ENCODE assay signal across 8 mouse cellular contexts in the genomic region with DNA sequence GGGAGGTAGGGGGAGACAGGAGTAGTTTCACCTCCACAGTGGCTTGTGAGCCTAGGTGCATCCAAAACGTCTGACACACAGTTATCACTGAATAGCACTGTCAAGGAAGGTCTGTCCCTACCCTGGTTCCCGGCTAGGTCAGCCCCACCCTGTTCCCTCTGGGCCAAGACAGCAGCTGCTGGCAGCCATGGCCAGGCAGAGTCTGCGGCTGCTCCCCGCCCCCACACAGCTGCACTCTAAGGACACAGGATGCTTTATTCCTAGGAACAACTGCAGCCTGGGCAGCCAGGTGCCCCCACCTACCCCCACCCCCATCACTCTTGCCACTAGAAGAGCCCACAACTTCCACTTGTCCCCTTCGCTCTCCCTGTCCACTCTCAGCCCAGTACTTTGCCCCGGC.
DNase-seq lines count a peak whose midpoint lies in the region; ATAC-seq and TF ChIP-seq lines count a peak whose summit lies in the region.

No protein-coding gene starts in this region.

- TF ChIP-seq POLR2A in limb, embryonic 14.5 days (IDR thresholded peaks at IDR 0.05; ENCODE audit: borderline replicate concordance, extremely low read depth, insufficient read depth, insufficient read length) = no peak

- ATAC-seq in limb, embryonic 14.5 days (ENCODE audit: low FRiP score, low read depth) = peak; percentile 56
- no peak; the same call in 1 of the 2 replicates for ATAC-seq in neural tube, embryonic 15.5 days (ENCODE audit: low FRiP score)
- ATAC-seq in monocyte, adult 5-6 weeks (replicated peaks; ENCODE audit: insufficient number of reproducible peaks, low FRiP score, low TSS enrichment, poor library complexity, severe bottlenecking) = no peak

- H3K27me3 ChIP-seq in forebrain, embryonic 10.5 days (ENCODE audit: poor library complexity, severe bottlenecking) = no peaks in the 10 kb centered on the region
- H3K27me3 ChIP-seq in limb, embryonic 14.5 days (ENCODE audit: control insufficient read depth, insufficient read depth, low read length) = no peaks in the 10 kb centered on the region
- no peaks in the 10 kb centered on the region for H3K27me3 ChIP-seq in neural tube, embryonic 15.5 days (replicated peaks)

- 0 out of 2 replicates have a peak overlapping the region, but pooled peaks have one; percentile 2 for H3K9ac ChIP-seq in limb, embryonic 14.5 days (ENCODE audit: low read depth, low read length, severe bottlenecking)
- 0 out of 2 replicates have a peak overlapping the region, but pooled peaks have one; percentile 2 for H3K9ac ChIP-seq in neural tube, embryonic 15.5 days (replicated peaks)

- 54% methylated on average over 6 of the region's 6 CpGs for WGBS in forebrain, embryonic 10.5 days
- WGBS in limb, embryonic 14.5 days = 44% methylated on average over 6 of the region's 6 CpGs
- WGBS in neural tube, embryonic 15.5 days = 37% methylated on average over 6 of the region's 6 CpGs

- H3K27ac ChIP-seq in forebrain, embryonic 10.5 days = peak overlapping the region; percentile 78
- H3K27ac ChIP-seq in limb, embryonic 14.5 days (replicated peaks; ENCODE audit: low read depth, low read length) = 0 out of 2 replicates have a peak overlapping the region, but pooled peaks have one; percentile 77
- H3K27ac ChIP-seq in neural tube, embryonic 15.5 days (replicated peaks) = peak overlapping the region; percentile 82

- H3K4me3 ChIP-seq in forebrain, embryonic 10.5 days = no peak overlapping the region
- H3K4me3 ChIP-seq in limb, embryonic 14.5 days (replicated peaks; ENCODE audit: low read length) = no peak overlapping the region
- no peak overlapping the region for H3K4me3 ChIP-seq in neural tube, embryonic 15.5 days (replicated peaks)

- H3K4me1 ChIP-seq in forebrain, embryonic 10.5 days = peaks cover 47% of the 10 kb centered on the region
- peaks cover 45% of the 10 kb centered on the region for H3K4me1 ChIP-seq in limb, embryonic 14.5 days (ENCODE audit: control insufficient read depth, insufficient read depth, low read length)
- peaks cover 46% of the 10 kb centered on the region for H3K4me1 ChIP-seq in neural tube, embryonic 15.5 days

- peaks cover 5% of the 10 kb centered on the region; the same call in 1 of the 2 replicates for H3K9me3 ChIP-seq in forebrain, embryonic 10.5 days
- no peaks in the 10 kb centered on the region for H3K9me3 ChIP-seq in limb, embryonic 14.5 days (ENCODE audit: control insufficient read depth, low read length)
- H3K9me3 ChIP-seq in neural tube, embryonic 15.5 days (replicated peaks) = no peaks in the 10 kb centered on the region

- peak; percentile 62 for DNase-seq in adrenal gland, postnatal 10 days
- no peak for DNase-seq in adrenal gland, postnatal 4 days (ENCODE audit: low spot score in 2 of 2)
- peak; percentile 41 for DNase-seq in 3134 (ENCODE audit: extremely low read depth, insufficient read length, low spot score)
- DNase-seq in forebrain, embryonic 10.5 days (ENCODE audit: extremely low spot score, low spot score) = peak; percentile 35
- DNase-seq in heart, postnatal 10 days = peak; percentile 72 to 78
- peak; percentile 58 for DNase-seq in limb, embryonic 14.5 days (ENCODE audit: low spot score)

- peaks cover 97% of the 10 kb centered on the region for H3K36me3 ChIP-seq in forebrain, embryonic 10.5 days (replicated peaks)
- H3K36me3 ChIP-seq in limb, embryonic 14.5 days (ENCODE audit: control insufficient read depth, insufficient read depth, low read length) = peaks cover 70% of the 10 kb centered on the region
- H3K36me3 ChIP-seq in neural tube, embryonic 15.5 days = peaks cover 36% of the 10 kb centered on the region

- H3K4me2 ChIP-seq in limb, embryonic 14.5 days (replicated peaks; ENCODE audit: low read depth, low read length, severe bottlenecking) = no peak overlapping the region
- no peak overlapping the region; the same call in 1 of the 2 replicates for H3K4me2 ChIP-seq in neural tube, embryonic 15.5 days

- intact Hi-C loops in heart, postnatal 10 days (cut with DNase I) = no loop called here

Comparison
In these comparisons a context has a peak if more than half of its experiments do, and no peak if none do; other contexts are left out.
1. DNase-seq: peak in adrenal gland, postnatal 10 days (single experiment), 3134 (single experiment), forebrain, embryonic 10.5 days (single experiment), heart, postnatal 10 days (2 of 2) and limb, embryonic 14.5 days (single experiment); none in adrenal gland, postnatal 4 days (0 of 2).
2. Peak in every context shown above with its lines, with median percentiles within 50 percentile points of each other: H3K27ac ChIP-seq.